Mouse (Mus musculus): ENCODE measurements around the gene Dync1li2. TPM values are rescaled to one million over a fixed set of nuclear protein-coding genes. Genes with fewer than 3 reads are reported as not detected.

Gene Dync1li2
- polyA plus RNA-seq (2015; fragmentation: Nextera tagmentation; extraction: Ambion mirVana), result 120 and 124 TPM in 2 replicates

DNA sequence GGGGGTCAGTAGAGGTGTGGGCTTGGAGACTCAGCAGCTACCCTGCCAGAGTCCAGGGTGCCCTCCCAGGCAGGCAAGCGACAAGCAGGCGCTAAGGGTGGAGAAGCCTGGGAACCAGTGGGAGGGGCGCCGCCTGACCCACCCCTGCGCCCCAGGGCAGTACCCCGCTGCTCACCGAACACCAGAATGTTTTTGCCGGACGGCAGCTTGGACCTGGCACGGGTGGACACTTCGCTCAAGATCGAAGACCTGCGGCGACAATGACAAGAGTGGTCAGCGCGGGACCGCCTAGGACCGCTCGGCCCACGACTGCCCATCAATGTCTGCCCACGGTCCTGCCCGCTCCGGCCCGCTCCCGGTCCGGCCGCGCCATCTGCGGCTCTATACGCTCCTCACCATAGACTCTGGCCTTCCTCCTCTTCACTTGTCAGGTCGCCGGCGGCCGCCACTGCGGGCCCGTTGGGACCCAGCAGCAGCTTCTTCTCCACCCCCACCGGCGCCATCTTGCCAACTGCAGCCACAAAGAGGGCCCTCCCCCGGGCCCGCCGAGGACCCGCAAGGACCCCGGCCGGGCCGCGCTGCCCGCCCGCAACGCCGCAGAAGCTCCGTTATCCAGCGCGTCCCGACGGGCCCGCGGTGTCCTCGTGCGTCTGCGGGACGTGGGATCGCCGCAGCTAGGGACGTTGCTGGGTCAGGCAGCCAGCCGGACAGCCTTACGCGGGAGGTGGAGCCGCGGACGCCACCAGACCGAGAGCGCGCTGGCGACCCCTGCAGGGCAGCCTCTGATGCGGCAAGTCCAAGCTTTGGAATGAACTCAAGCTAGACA lies at the start of gene Dync1li2:
Dync1li2 (minus strand) TSS at position 749 of the 826 bp plus-strand sequence.
- Histone ChIP-seq H3K4me2 (replicated peaks) (peak within 1 kb of the TSS; percentile 94), H3K27me3 (no peaks in the 10 kb centered on the region), H3K27ac (peak within 1 kb of the TSS; percentile 90), H3K4me1 (replicated peaks) (peaks cover 25% of the 10 kb centered on the region), H3K4me3 (replicated peaks) (peak within 1 kb of the TSS; percentile 98), H3K9me3 (no peaks in the 10 kb centered on the region), H3K36me3 (peaks cover 31% of the 10 kb centered on the region), H3K9ac (replicated peaks) (peak within 1 kb of the TSS; percentile 98)
- WGBS, result under 1% methylated on average over 74 of the region's 75 CpGs
- peak; percentile 93 for ATAC-seq

DNA sequence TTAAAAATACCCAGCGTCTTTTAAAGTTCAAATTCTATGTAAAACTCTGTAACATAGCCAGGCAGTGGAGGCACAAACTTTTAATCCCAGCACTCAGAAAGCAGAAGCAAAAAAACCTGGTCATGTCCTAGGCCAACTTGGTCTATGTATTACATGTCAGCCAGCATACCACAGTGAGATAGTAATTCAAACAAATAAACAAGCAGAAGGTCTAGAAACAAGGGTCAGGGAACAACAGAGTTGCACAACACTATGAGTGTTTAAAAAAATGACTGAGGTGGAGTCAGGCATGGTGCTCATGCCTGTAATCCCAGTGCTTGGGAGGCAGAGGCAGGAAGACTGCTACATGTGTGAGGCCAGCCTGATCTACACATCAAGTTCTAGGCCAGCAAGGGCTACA lies 36.2 kb upstream of the Dync1li2 start:
- H3K4me1 ChIP-seq (replicated peaks), result no peaks in the 10 kb centered on the region
- H3K27me3 ChIP-seq, result no peaks in the 10 kb centered on the region
- H3K4me2 ChIP-seq (replicated peaks), result no peak overlapping the region
- H3K4me3 ChIP-seq (replicated peaks), result no peak overlapping the region
- ATAC-seq, result no peak
- H3K9ac ChIP-seq (replicated peaks), result no peak overlapping the region
- H3K36me3 ChIP-seq, result no peaks in the 10 kb centered on the region
- H3K9me3 ChIP-seq, result no peaks in the 10 kb centered on the region
- WGBS, result 79% methylated on average over 1 of the region's 1 CpGs
- no peak overlapping the region for H3K27ac ChIP-seq

DNA sequence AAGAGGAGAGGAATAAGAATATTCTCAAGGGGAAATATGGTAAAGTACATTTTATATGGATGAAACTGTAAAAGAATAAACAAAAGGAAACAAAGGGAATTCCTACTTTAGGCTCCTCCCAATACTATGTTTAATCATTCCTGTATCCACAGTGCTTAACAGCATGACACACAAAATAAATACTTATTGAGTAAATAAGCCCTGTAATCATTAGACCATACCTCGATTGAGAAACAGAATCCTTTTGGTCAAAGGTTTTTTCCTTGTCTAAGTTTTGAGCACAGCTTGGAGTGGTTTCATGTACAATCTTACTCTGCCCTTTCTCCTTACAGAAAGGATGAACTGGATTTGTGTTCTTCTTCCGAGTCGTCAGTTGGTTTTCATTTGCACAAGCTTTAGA lies 29.6 kb upstream of the Dync1li2 start:
- H3K9ac ChIP-seq (replicated peaks), result no peak overlapping the region
- no peaks in the 10 kb centered on the region for H3K36me3 ChIP-seq
- ATAC-seq, result no peak
- no peaks in the 10 kb centered on the region for H3K4me1 ChIP-seq (replicated peaks)
- H3K9me3 ChIP-seq, result no peaks in the 10 kb centered on the region
- H3K27me3 ChIP-seq, result no peaks in the 10 kb centered on the region
- H3K27ac ChIP-seq, result no peak overlapping the region
- H3K4me3 ChIP-seq (replicated peaks), result no peak overlapping the region
- no peak overlapping the region for H3K4me2 ChIP-seq (replicated peaks)
- 75% methylated on average over 3 of the region's 3 CpGs for WGBS

DNA sequence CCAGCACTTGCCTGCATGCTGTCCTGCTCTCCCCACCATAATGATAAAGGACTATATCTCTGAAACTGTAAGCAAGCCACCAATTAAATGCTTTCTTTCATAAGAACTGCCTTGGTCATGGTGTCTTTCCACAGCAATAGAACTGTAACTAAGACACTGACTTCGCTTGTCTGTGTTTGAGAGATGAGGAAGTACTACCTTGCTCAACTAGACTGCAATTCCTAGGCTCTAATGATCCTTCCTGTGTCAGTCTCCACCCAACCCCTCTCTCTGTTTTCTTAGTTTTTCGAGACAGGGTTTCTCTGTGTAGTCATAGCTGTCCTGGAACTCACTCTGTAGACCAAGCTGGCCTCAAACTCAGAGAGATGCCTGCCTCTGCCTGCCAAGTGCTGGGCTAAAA lies 24.6 kb upstream of the Dync1li2 start:
- no peak overlapping the region for H3K4me3 ChIP-seq (replicated peaks)
- H3K36me3 ChIP-seq, result no peaks in the 10 kb centered on the region
- no peaks in the 10 kb centered on the region for H3K27me3 ChIP-seq
- whole genome bisulfite sequencing, result 79% methylated on average over 2 of the region's 2 CpGs
- no peak overlapping the region for H3K4me2 ChIP-seq (replicated peaks)
- H3K4me1 ChIP-seq (replicated peaks), result no peaks in the 10 kb centered on the region
- no peak for ATAC-seq
- H3K27ac ChIP-seq, result no peak overlapping the region
- H3K9me3 ChIP-seq, result no peaks in the 10 kb centered on the region
- no peak overlapping the region for H3K9ac ChIP-seq (replicated peaks)

DNA sequence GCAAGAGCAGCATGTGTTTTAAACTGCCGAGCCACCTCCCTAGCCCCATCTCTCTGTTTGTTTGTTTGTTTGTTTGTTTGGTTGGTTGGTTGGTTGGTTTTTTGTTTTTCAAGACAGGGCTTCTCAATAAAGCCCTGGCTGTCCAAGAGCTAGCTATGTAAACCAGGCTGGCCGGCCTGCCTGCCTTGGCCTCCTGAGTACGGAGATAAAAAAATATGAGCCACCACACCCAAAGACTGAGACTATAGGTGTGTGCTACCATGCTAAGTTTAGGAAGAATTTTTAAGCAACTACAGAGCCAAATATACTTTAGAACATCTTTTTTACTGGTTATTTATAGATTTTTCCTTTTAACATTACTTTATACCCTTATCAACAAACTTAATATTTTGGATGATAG lies 9.3 kb upstream of the Dync1li2 start:
- no peak overlapping the region for H3K4me3 ChIP-seq (replicated peaks)
- no peak overlapping the region for H3K27ac ChIP-seq
- H3K9me3 ChIP-seq, result no peaks in the 10 kb centered on the region
- no peaks in the 10 kb centered on the region for H3K36me3 ChIP-seq
- ATAC-seq, result no peak
- WGBS, result 93% methylated on average over 3 of the region's 3 CpGs
- H3K9ac ChIP-seq (replicated peaks), result no peak overlapping the region
- H3K4me1 ChIP-seq (replicated peaks), result no peaks in the 10 kb centered on the region
- no peaks in the 10 kb centered on the region for H3K27me3 ChIP-seq
- H3K4me2 ChIP-seq (replicated peaks), result no peak overlapping the region

DNA sequence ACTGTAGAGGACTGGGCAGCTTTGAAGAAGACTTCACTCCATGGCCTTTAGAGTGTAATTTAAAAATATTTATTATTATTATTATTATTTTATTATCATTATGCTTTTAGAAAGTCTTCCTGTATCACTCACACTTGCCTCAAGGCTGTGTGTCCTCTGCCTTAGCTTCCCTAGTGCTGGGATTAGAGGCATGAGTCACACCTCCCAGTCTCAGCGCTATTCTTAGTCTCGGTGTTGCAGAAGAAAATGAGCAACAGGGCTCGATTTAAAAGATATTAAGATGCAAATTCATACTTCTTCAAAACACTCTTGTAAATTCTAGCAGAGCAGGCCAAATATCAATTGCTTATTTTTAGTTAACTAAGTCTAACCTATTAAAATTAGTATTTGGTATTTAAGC lies 5.9 kb upstream of the Dync1li2 start:
- ATAC-seq, result no peak
- WGBS, result 80% methylated on average over 3 of the region's 3 CpGs

DNA sequence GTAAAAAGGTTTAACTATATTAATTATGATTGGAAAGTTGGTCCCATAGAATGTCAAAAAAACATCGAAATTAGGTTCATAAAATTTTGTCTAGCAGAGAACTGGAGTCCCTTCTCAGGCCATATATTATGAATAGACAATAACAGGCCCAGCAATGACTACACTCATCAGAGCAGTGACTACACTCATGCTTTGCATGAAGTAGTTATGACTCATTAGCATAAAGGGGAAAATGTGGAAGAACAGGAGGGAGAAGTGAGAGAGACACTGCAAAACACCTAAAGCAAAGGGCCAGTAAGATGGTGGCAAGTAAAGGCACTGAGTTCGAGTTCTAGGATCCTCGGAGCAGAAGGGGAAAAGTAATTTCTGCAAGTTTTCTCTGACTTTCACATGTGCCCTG lies 3.2 kb upstream of the Dync1li2 start:
- Histone ChIP-seq H3K4me1 (replicated peaks) (peaks cover 10% of the 10 kb centered on the region), H3K9ac (replicated peaks) (no peak overlapping the region), H3K27ac (no peak overlapping the region), H3K4me3 (replicated peaks) (no peak overlapping the region), H3K36me3 (no peaks in the 10 kb centered on the region), H3K4me2 (replicated peaks) (no peak overlapping the region), H3K27me3 (no peaks in the 10 kb centered on the region), H3K9me3 (no peaks in the 10 kb centered on the region)
- WGBS, result 85% methylated on average over 3 of the region's 3 CpGs
- ATAC-seq, result no peak

More for the DNA sequence above, 5.9 kb upstream of the Dync1li2 start:
- no peaks in the 10 kb centered on the region for H3K27me3 ChIP-seq
- H3K9me3 ChIP-seq, result no peaks in the 10 kb centered on the region
- no peak overlapping the region for H3K4me2 ChIP-seq (replicated peaks)
- no peak overlapping the region for H3K27ac ChIP-seq
- no peak overlapping the region for H3K4me3 ChIP-seq (replicated peaks)
- no peaks in the 10 kb centered on the region for H3K36me3 ChIP-seq
- H3K4me1 ChIP-seq (replicated peaks), result no peaks in the 10 kb centered on the region
- H3K9ac ChIP-seq (replicated peaks), result no peak overlapping the region

DNA sequence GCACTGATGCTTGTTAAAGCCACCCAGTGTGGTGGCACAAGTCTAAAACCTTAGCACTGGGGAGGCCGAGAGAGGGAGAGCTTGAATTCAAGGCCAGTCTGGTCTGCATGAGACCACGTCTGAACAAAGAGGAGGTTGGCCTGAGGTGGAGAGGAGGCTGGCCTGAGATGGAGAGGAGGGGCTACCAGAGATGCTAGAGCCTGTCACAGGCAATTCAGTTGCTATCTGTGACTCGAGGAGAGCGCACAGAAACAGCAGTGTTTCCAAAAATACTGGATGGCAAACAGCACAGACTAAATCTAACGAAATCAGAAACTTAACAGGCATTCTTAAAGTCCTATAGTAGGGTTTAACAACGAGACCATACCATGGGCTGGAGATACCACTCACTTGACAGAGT lies 2.4 kb upstream of the Dync1li2 start:
- Histone ChIP-seq H3K4me2 (replicated peaks) (no peak overlapping the region), H3K4me3 (replicated peaks) (no peak overlapping the region), H3K27ac (no peak overlapping the region), H3K9ac (replicated peaks) (no peak overlapping the region), H3K9me3 (no peaks in the 10 kb centered on the region), H3K4me1 (replicated peaks) (peaks cover 18% of the 10 kb centered on the region), H3K36me3 (peaks cover 7% of the 10 kb centered on the region), H3K27me3 (no peaks in the 10 kb centered on the region)
- 67% methylated on average over 6 of the region's 6 CpGs for WGBS
- no peak for ATAC-seq

DNA sequence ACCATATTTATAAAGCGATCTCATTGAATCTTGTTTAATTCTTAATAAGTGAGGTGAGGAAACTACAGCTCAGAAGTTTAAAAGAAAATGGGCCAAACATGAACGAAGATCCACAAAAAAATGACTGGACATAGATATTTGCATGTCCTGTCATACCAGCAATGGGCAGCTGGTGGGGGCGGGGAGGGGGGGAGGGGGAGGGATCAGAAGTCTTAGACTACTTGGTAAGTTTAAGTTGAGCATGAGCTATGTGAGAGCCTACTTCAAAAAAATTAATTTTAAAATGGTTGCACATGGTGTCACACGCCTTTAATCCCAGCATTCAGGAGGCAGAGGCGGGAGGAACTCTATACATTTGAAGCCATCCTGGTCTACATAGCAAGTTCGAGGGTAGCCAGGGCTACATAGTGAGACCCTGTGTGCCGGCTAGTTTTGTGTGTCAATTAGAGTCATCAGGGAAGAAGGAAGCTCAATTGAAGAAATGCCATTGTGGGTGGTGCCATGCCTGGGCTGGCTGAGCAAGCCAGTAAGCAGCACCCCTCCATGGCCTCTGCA lies 355 bp upstream of the Dync1li2 start:
- 60% methylated on average over 7 of the region's 7 CpGs for WGBS
- H3K9me3 ChIP-seq, result no peaks in the 10 kb centered on the region
- H3K4me1 ChIP-seq (replicated peaks), result peaks cover 25% of the 10 kb centered on the region
- H3K36me3 ChIP-seq, result peaks cover 27% of the 10 kb centered on the region
- peak overlapping the region; percentile 90; the same call in 1 of the 2 replicates for H3K27ac ChIP-seq
- peak overlapping the region; percentile 98 for H3K4me3 ChIP-seq (replicated peaks)
- peak; percentile 46 for ATAC-seq
- H3K9ac ChIP-seq (replicated peaks), result no peak overlapping the region
- no peaks in the 10 kb centered on the region for H3K27me3 ChIP-seq
- H3K4me2 ChIP-seq (replicated peaks), result peak overlapping the region; percentile 94; the same call in 1 of the 2 replicates

DNA sequence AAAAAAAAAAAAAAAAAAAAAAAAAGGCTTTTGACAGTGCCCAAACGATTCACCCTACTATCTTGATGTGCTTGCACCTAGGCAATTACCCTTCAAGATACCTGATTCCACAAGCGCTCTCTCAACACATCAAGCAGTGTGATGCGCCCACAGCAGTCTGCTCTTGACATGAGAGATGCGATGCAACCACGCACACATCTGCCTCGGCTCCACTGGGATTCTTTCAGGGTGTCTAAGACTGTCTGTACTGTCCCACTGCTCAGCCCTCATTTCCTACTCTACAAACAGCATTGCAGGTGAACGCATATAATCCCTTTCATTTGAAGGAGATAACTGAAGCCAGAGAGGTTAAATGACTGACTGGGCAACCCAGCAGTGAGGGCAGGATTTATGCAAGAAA lies 1.2 kb downstream of the Dync1li2 start:
- no peak overlapping the region for H3K27ac ChIP-seq
- no peaks in the 10 kb centered on the region for H3K27me3 ChIP-seq
- H3K4me1 ChIP-seq (replicated peaks), result peaks cover 25% of the 10 kb centered on the region
- peak overlapping the region; percentile 94 for H3K4me2 ChIP-seq (replicated peaks)
- no peak for ATAC-seq
- peaks cover 40% of the 10 kb centered on the region for H3K36me3 ChIP-seq
- 60% methylated on average over 7 of the region's 7 CpGs for WGBS
- H3K9me3 ChIP-seq, result no peaks in the 10 kb centered on the region
- peak overlapping the region; percentile 98 for H3K9ac ChIP-seq (replicated peaks)
- peak overlapping the region; percentile 98 for H3K4me3 ChIP-seq (replicated peaks)

DNA sequence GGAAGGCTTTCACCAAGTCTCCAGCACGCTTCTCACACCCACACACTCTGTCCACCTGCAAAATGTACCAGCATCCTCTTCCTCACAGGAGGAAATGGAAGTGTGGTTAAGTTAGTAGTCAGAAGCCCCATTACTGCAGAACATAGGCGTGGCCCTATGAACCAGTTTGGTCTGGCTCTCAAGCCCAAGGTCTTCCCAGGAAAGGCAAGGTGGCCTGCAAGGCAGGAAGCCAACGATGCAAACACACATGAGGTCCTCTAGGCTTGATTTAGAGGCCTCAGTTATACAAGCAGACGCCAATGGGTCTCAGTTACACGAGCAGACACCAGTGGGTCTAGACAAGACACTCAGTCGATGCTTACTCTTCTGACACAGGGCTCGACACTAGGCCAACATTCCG lies 3.4 kb downstream of the Dync1li2 start:
- WGBS, result 97% methylated on average over 8 of the region's 8 CpGs
- Histone ChIP-seq H3K36me3 (peaks cover 62% of the 10 kb centered on the region), H3K9ac (replicated peaks) (no peak overlapping the region), H3K4me2 (replicated peaks) (no peak overlapping the region), H3K27me3 (no peaks in the 10 kb centered on the region), H3K9me3 (no peaks in the 10 kb centered on the region), H3K4me3 (replicated peaks) (no peak overlapping the region), H3K27ac (no peak overlapping the region), H3K4me1 (replicated peaks) (peaks cover 45% of the 10 kb centered on the region)
- no peak for ATAC-seq

DNA sequence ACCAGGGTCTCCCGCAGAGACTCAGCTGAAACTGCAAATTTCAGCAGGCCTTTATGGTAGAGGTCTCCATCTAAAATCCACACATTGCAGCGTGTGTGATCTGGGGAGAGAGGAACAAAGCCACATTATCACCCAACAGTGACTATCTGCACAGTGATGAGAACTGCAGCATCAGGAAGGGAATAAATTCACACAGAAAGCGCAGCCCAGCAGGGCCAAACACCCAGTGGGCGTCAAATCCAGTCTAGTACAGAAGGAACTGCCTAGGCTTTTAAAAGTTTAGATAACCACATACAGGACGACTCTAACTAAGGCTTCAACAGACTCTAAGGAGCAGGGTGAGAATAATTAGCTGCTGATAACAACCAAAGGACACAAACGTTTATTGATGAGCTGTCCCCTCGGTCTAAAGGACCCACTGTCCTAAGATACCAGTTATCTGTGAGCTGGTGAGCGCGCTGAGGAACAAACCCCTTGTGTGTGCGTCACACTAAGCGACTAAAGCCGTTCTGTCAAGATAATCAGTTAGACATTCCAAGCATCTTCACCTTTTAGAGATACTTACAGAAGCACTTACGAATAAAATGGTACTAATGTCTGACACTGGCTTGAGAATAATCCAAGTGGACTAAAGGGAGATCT lies 5.2 kb downstream of the Dync1li2 start:
- WGBS, result 96% methylated on average over 13 of the region's 13 CpGs
- Histone ChIP-seq H3K9me3 (no peaks in the 10 kb centered on the region), H3K27me3 (no peaks in the 10 kb centered on the region), H3K27ac (no peak overlapping the region), H3K4me1 (replicated peaks) (peaks cover 47% of the 10 kb centered on the region), H3K9ac (replicated peaks) (no peak overlapping the region), H3K4me2 (replicated peaks) (no peak overlapping the region), H3K36me3 (peaks cover 78% of the 10 kb centered on the region), H3K4me3 (replicated peaks) (no peak overlapping the region)
- ATAC-seq, result no peak
